Mouse (Mus musculus) ES-E14 (cell line): ENCODE results near the gene Tmem170b.

Experiments used
- CHD2 ChIP-seq: IDR thresholded peaks from 2 replicates; pipeline ENCODE4 v1.6.1; 2014; ENCODE audit warnings: mild to moderate bottlenecking, low read depth, low read length, inconsistent platforms
- HCFC1 ChIP-seq: IDR thresholded peaks from 2 replicates; pipeline ENCODE4 v1.6.1; 2012; ENCODE audit warnings: low read length, inconsistent platforms, borderline replicate concordance; ENCODE audit not compliant: insufficient read depth
- MAFK ChIP-seq: IDR thresholded peaks from 2 replicates; pipeline ENCODE4 v1.6.1; 2014; ENCODE audit warnings: mild to moderate bottlenecking, low read depth, low read length, inconsistent platforms; ENCODE audit not compliant: insufficient read depth
- ZC3H11A ChIP-seq: IDR thresholded peaks from 2 replicates; pipeline ENCODE4 v1.6.1; 2012; ENCODE audit warnings: low read depth, mild to moderate bottlenecking, inconsistent platforms, low read length, borderline replicate concordance
- ZNF384 ChIP-seq: IDR thresholded peaks from 2 replicates; pipeline ENCODE4 v1.6.1; 2012; ENCODE audit warnings: low read depth, low read length, inconsistent platforms

- TF ChIP-seq HCFC1 (no peak), ZNF384 (no peak), ZC3H11A (no peak), CHD2 (no peak), MAFK (no peak)
Observed at GRCm38 (mm10) chr13:41573126-41573846, 32.4 kb upstream of the Tmem170b start.
